Mouse (Mus musculus): ENCODE data around the gene Gm20772. TPM values are rescaled to one million over a fixed set of nuclear protein-coding genes. Genes with fewer than 3 reads are reported as not detected.
"Not testable (repeated sequence)": the region's sequence is repeated elsewhere in the genome, so short reads cannot be mapped to it uniquely, and the experiment has no call there.

Gene Gm20772
- polyA plus RNA-seq (2014; fragmentation: Nextera tagmentation; extraction: Ambion mirVana), result not detected in 2 replicates

DNA sequence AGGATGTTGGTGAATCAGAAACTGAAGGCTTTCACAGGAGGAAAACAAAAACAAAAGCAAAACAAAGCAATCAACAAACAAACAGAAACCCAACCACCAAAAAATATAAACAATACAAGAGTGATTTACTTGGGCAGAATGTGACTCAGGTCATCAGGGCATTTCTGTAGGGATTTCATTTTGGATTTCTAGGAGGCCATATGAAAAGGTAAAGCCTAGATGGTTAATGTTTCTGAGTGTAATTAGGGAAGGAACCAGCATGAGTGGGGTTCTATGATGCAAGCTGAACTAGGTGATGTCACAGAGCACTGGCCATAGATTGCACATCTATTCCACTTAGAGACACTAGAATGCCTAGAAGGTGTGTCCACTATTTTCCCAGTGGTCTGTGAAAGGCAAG is at the start of gene Gm20772, which contains the start of gene Gm20831:
Gene Gm20772, plus strand, starts transcription at position 301 of the 400 bp plus-strand sequence.
Gene Gm20831, plus strand, starts transcription at position 301 of the 400 bp plus-strand sequence.
- not testable (repeated sequence) for H3K9me3 ChIP-seq (ENCODE audit: control insufficient read depth, low read length); H3K4me3 ChIP-seq (replicated peaks; ENCODE audit: low read length); H3K27me3 ChIP-seq (ENCODE audit: control insufficient read depth, insufficient read depth, low read length); DNase-seq (ENCODE audit: low spot score); H3K36me3 ChIP-seq (replicated peaks; ENCODE audit: control insufficient read depth, insufficient read depth); H3K9ac ChIP-seq; H3K4me1 ChIP-seq (replicated peaks; ENCODE audit: control insufficient read depth, insufficient read depth, low read length); ATAC-seq (ENCODE audit: low FRiP score); H3K27ac ChIP-seq; H3K4me2 ChIP-seq (replicated peaks)

DNA sequence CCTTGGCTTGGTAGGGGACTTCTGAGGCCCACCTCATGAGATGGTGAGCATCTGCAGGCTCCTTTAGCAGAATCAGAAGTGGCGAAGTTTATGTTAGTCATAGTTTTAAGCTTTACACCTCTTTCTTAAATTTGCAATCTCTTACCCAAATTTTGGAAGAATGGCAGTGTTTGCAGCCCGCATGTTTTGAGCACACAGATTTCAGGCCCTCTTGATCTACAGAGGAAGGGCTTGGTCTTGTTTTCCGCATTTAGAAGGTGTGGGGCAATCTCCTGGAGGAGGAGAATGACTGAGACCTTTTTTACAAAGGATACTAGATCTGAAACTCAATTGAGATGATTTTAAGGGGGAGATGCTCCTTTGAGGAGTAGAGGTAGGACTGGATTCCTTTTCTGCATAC is 28.4 kb upstream of the Gm20772 start, which contains the start of gene Gm21904:
Gene Gm21904, minus strand, starts transcription at position 101 of the 400 bp plus-strand sequence.
- not testable (repeated sequence) for H3K4me1 ChIP-seq (replicated peaks; ENCODE audit: control insufficient read depth, insufficient read depth, low read length); H3K9me3 ChIP-seq (ENCODE audit: control insufficient read depth, low read length); H3K9ac ChIP-seq; H3K27me3 ChIP-seq (ENCODE audit: control insufficient read depth, insufficient read depth, low read length); H3K36me3 ChIP-seq (replicated peaks; ENCODE audit: control insufficient read depth, insufficient read depth); DNase-seq (ENCODE audit: low spot score); H3K4me3 ChIP-seq (replicated peaks; ENCODE audit: low read length); H3K27ac ChIP-seq; ATAC-seq (ENCODE audit: low FRiP score); H3K4me2 ChIP-seq (replicated peaks)
- WGBS, result no CpG with 5 or more reads among the region's 3 CpGs

Other genes starting within 250 kb of the Gm20772 start
- not detected in 2 replicates for gene Gm21904, start 28.5 kb upstream of the Gm20772 start, polyA plus RNA-seq (2014; fragmentation: Nextera tagmentation; extraction: Ambion mirVana)
- not detected in 2 replicates for gene Gm20831, start within 50 bp of the Gm20772 start, polyA plus RNA-seq (2014; fragmentation: Nextera tagmentation; extraction: Ambion mirVana)
- not detected in 2 replicates for gene Srsy, start 62.6 kb downstream of the Gm20772 start, polyA plus RNA-seq (2014; fragmentation: Nextera tagmentation; extraction: Ambion mirVana)
- not detected in 2 replicates for gene Gm21764, start 187.1 kb downstream of the Gm20772 start, polyA plus RNA-seq (2014; fragmentation: Nextera tagmentation; extraction: Ambion mirVana)
- not detected in 2 replicates for gene Ssty1, start 214.4 kb downstream of the Gm20772 start, polyA plus RNA-seq (2014; fragmentation: Nextera tagmentation; extraction: Ambion mirVana)